Mouse (Mus musculus) stomach, embryonic 16.5 days (tissue): ENCODE measurements around the gene Ccdc160. TPM values are rescaled to one million over a fixed set of nuclear protein-coding genes. Genes with fewer than 3 reads are reported as not detected.
A peak's percentile ranks its signal among the peaks of the same experiment; 100 is the strongest.

Source experiments
- ATAC-seq: fragments of 200-750 bp; cut with Nextera tagmentation; 2 replicates; pipeline ENCODE4 v1.8.0; 2017; ENCODE audit warnings: moderate number of reproducible peaks, moderate TSS enrichment; ENCODE audit not compliant: insufficient read depth, low FRiP score
- H3K27ac ChIP-seq: fragments of 300-500 bp; sonication (generic); 2 replicates; pipeline ENCODE4 v1.5.1; 2014; ENCODE audit warnings: low read length
- H3K27me3 ChIP-seq: fragments of 300-500 bp; sonication (generic); 2 replicates; pipeline ENCODE4 v1.6.1; 2014; ENCODE audit warnings: low read length, control low read depth, mixed read lengths; ENCODE audit not compliant: control insufficient read depth, insufficient read depth
- H3K36me3 ChIP-seq: fragments of 300-500 bp; sonication (generic); 2 replicates; pipeline ENCODE4 v1.6.1; 2014; ENCODE audit warnings: low read length; ENCODE audit not compliant: control insufficient read depth, insufficient read depth
- H3K4me1 ChIP-seq: fragments of 300-500 bp; sonication (generic); 2 replicates; pipeline ENCODE4 v1.6.1; 2014; ENCODE audit warnings: low read length, control low read depth, mixed read lengths; ENCODE audit not compliant: control insufficient read depth, insufficient read depth
- H3K4me2 ChIP-seq: fragments of 300-500 bp; sonication (generic); 2 replicates; pipeline ENCODE4 v1.6.1; 2014; ENCODE audit warnings: low read depth, low read length, mixed read lengths
- H3K4me3 ChIP-seq: fragments of 300-500 bp; sonication (generic); replicated peaks from 2 replicates; pipeline ENCODE4 v1.5.1; 2014; ENCODE audit warnings: mild to moderate bottlenecking, low read length
- H3K9ac ChIP-seq: fragments of 300-500 bp; sonication (generic); 2 replicates; pipeline ENCODE4 v1.6.1; 2014; ENCODE audit warnings: low read length
- H3K9me3 ChIP-seq: fragments of 300-500 bp; sonication (generic); replicated peaks from 2 replicates; pipeline ENCODE4 v1.6.1; 2016; ENCODE audit warnings: low read length, control low read depth; ENCODE audit not compliant: control insufficient read depth
- WGBS: fragments of 180-500 bp; shearing (Covaris S2); extraction: QIAGEN DNeasy Blood & Tissue Kit; methylation state at CpG from one replicate; pipeline ENCODE4 v1.1.7; 2014; 5-methylcytosine and 5-hydroxymethylcytosine counted together
- microRNA counts: library from miRNA; unstranded; fragments of <30 nt; microRNA quantifications from one replicate; lab custom pipeline; 2016
- microRNA-seq: library from miRNA; unstranded; fragments of <30 nt; microRNA quantifications from one replicate; pipeline ENCODE4, GENCODE M21; 2016
- polyA plus RNA-seq: library from polyadenylated mRNA; unstranded; fragments of >200 nt; fragmentation: Nextera tagmentation; extraction: Ambion mirVana; gene quantifications from 2 replicates; pipeline ENCODE4 v1.2.1, GENCODE M21; 2015

Gene Ccdc160
- polyA plus RNA-seq, 1 experiment from 2014 or later = 0.81 TPM

GRCm38 (mm10) chrX:52798255-52798654 is 7.3 kb downstream of the Ccdc160 start:
- H3K4me2 ChIP-seq = no peak overlapping the region
- WGBS = 72% methylated on average over 14 of the region's 14 CpGs
- H3K27me3 ChIP-seq = no peaks in the 10 kb centered on the region; the same call in 1 of the 2 replicates

DNA sequence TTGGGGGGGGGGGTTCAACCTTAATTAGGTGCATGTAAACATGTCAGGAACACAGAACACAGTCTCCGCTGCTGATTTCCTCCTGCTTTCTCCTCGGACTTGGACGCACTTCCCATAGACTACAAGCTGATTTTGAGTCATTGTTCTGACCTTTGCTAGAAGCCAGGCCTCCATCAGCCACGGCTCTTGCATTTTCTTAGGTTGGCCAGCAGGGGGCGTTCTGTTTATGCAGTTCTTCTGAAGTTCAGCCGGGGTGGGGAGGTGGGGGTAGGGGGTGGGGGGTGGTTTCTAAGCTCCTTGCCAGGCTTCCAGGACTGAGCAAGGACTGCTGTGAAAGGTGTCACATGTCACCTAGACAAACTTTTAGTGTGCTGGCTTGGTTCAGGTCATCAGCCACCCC is 8.6 kb downstream of the Ccdc160 start:
- Histone ChIP-seq H3K36me3 (no peaks in the 10 kb centered on the region), H3K4me2 (no peak overlapping the region), H3K9me3 (no peaks in the 10 kb centered on the region), H3K4me3 (no peak overlapping the region), H3K9ac (no peak overlapping the region), H3K27ac (no peak overlapping the region), H3K4me1 (no peaks in the 10 kb centered on the region), H3K27me3 (no peaks in the 10 kb centered on the region; the same call in 1 of the 2 replicates)
- 36% methylated on average over 6 of the region's 6 CpGs for WGBS
- ATAC-seq = no peak

More at GRCm38 (mm10) chrX:52798255-52798654, 7.3 kb downstream of the Ccdc160 start:
- Histone ChIP-seq H3K4me3 (no peak overlapping the region), H3K4me1 (no peaks in the 10 kb centered on the region), H3K27ac (no peak overlapping the region), H3K9me3 (no peaks in the 10 kb centered on the region), H3K9ac (no peak overlapping the region), H3K36me3 (no peaks in the 10 kb centered on the region)
- no peak for ATAC-seq

GRCm38 (mm10) chrX:52819338-52819737 is 28.3 kb downstream of the Ccdc160 start:
- Histone ChIP-seq H3K4me2 (no peak overlapping the region), H3K9ac (no peak overlapping the region), H3K4me1 (no peaks in the 10 kb centered on the region), H3K27ac (no peak overlapping the region), H3K36me3 (no peaks in the 10 kb centered on the region), H3K27me3 (no peaks in the 10 kb centered on the region), H3K9me3 (no peaks in the 10 kb centered on the region), H3K4me3 (no peak overlapping the region)
- WGBS = 36% methylated on average over 3 of the region's 3 CpGs
- no peak for ATAC-seq

MicroRNA genes within 50 kb of the gene (microRNA counts, 519-probe panel; counts per million panel counts)
- microRNA mmu-miR-106a+mmu-miR-17 (lab: Ali Mortazavi, UCI) (4,439 counts per million, percentile 97 among the panel's probes with 10 or more counts), microRNA mmu-miR-18b (lab: Ali Mortazavi, UCI) (not detected), microRNA mmu-miR-363 (lab: Ali Mortazavi, UCI) (1,013 counts per million, percentile 6 among the panel's probes with 10 or more counts)

Small RNA genes within 50 kb of the gene (microRNA-seq; reads per million reads assigned to microRNA genes)
- 57.7 reads per million, percentile 49 among the genes with 10 or more reads in this experiment for gene Mir106a
- gene Mir18b = 7.3 reads per million, percentile 29 among the genes with 10 or more reads in this experiment
- 4.3 reads per million, percentile 23 among the genes with 10 or more reads in this experiment for gene Mir19b-2
- 41.7 reads per million, percentile 46 among the genes with 10 or more reads in this experiment for gene Mir20b
- 33.1 reads per million, percentile 43 among the genes with 10 or more reads in this experiment for gene Mir363
- gene Mir92-2 = 69.7 reads per million, percentile 51 among the genes with 10 or more reads in this experiment

Other genes with a start within 250 kb of the Ccdc160 start
- 560 and 583 TPM in 2 replicates for gene Gpc3, start 177.2 kb upstream of the Ccdc160 start, polyA plus RNA-seq
- 28.6 and 31.2 TPM in 2 replicates for gene Phf6, start 121.1 kb downstream of the Ccdc160 start, polyA plus RNA-seq
- gene Hprt, start 196.9 kb downstream of the Ccdc160 start, polyA plus RNA-seq = 224 and 230 TPM in 2 replicates